Mouse (Mus musculus): ENCODE data around the gene Rab26.

Rab26 gene

GRCm38 (mm10) chr17:24546234-24546633 is 12.2 kb upstream of the Rab26 start:
- no peak for DNase-seq (ENCODE audit: low spot score)

- no peak for DNase-seq (ENCODE audit: low spot score)
Observed at GRCm38 (mm10) chr17:24545247-24545646, 11.2 kb upstream of the Rab26 start.

DNA sequence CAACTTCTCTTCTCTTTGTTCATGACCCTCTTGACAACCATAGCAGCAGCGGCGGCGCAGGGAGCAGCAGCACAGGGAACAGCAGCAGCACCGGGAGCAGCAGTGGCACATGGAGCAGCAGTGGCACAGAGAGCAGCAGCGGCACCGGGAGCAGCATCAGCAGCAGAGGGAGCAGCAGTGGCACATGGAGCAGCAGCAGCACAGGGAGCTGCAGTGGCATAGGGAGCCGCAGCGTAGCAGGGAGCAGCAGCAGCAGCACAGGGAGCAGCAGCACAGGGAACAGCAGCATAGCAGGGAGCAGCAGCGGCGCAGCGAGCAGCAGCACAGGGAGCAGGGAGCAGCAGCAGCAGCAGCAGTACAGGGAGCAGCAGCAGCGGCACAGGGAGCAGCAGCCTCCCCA is 10.6 kb upstream of the Rab26 start:
- no peak for DNase-seq (ENCODE audit: low spot score)

GRCm38 (mm10) chr17:24540375-24540774 is 6.4 kb upstream of the Rab26 start:
- no peak for DNase-seq (ENCODE audit: low spot score)

GRCm38 (mm10) chr17:24538950-24539349 is 4.9 kb upstream of the Rab26 start:
- DNase-seq (ENCODE audit: low spot score): no peak

DNA sequence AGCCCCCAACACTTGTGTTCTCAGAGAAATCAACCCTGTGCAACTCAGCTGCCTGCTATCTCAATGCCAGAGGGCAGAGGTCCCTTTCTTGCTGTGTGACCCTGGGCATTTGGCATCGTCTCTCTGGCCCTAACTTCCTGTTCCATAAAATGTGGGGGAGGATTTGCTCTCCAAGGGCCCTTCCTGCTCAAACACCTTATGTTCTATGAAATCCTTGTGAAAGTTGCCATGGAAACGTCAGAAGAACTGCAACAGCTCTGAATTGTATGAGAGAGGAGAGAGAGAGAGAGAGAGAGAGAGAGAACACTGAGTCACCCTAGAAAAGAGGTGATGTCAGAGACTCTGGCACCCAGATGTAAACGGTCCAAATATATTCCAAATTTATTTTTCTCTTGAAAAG is 3.5 kb upstream of the Rab26 start:
- DNase-seq (ENCODE audit: low spot score): no peak

GRCm38 (mm10) chr17:24535300-24535699 is 1.3 kb upstream of the Rab26 start:
- DNase-seq (ENCODE audit: low spot score): no peak

- peak; percentile 90 for DNase-seq (ENCODE audit: low spot score)
Observed at GRCm38 (mm10) chr17:24533099-24533992, 664 bp downstream of the Rab26 start.

- DNase-seq (ENCODE audit: low spot score): no peak
Observed at GRCm38 (mm10) chr17:24532045-24532444, 2.0 kb downstream of the Rab26 start.

DNA sequence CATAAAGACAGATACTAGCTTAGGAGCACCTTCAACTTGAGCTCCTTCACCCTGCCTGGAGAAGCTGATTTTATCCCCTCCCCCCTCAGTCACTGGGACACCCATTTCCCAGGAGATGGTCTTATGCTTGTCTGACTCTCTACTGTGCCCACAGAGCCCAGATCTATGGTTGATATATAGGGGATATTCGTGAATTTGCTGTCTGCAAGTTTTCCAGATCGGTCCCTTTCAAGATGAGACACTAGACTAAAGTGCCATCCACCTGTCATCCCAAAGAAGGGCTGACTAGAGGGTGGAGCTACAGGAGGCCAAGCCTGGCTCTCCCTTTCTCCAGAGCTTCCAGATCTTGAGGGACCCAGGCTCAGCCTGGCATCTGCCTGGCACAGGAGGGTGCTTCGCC is 2.9 kb downstream of the Rab26 start:
- DNase-seq (ENCODE audit: low spot score): no peak

DNA sequence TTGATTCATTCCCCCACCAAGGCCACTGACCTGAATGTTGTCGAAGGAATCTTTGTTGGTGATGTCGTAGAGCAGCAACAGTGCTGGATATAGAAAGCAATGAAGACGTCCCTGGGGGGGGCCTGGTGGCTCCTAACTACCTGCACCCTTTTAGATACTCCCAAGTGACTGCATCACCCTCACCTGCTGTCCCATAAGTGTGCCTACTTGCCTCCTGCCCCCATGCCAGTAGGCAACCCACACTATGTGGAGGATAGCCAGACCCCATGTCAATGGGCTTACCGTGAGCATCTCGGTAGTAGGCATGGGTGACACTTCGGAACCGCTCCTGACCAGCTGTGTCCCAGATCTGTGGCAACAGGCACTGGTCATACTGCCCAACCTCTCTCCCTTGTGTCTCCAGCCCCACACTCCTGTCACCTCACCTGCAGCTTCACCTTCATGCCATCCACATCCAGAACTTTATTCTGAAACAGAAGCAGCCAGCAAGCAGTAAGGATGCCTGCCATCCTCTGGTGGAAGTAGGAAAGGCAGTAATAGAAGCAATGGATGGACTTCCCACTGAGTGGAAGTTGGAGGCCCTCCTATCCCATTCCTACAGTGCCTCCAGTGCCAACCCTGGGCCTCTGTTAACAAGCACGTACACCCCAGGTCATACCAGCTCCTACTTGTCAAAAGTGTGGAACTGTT is 3.5 kb downstream of the Rab26 start:
- no peak for DNase-seq (ENCODE audit: low spot score)

- DNase-seq (ENCODE audit: low spot score): no peak
Observed at GRCm38 (mm10) chr17:24529883-24530282, 4.1 kb downstream of the Rab26 start.

DNA sequence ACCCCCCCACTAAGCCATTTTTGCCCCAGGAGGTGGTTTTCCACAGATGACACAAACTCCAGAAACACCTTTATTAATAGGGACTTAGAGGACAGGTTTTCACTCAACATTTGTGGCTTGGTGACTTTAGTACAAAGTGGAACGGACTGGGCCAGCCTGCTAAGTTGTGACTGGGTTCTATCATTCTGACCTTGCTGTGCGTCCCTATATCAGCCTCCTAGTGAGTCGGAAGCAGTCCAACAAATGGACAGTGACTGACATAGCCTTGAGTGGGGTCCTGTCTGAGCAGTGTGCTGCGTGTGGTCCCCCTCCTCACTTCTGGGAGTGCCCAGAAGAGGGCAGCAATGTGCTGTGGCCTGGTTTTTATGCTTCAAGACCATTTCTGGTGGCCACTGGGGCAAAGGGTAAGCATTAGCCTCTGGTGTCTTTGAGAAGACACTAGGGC is 5.0 kb downstream of the Rab26 start:
- peak; percentile 70 for DNase-seq (ENCODE audit: low spot score)

- DNase-seq (ENCODE audit: low spot score): no peak
Observed at GRCm38 (mm10) chr17:24528560-24528918, 5.5 kb downstream of the Rab26 start.

DNA sequence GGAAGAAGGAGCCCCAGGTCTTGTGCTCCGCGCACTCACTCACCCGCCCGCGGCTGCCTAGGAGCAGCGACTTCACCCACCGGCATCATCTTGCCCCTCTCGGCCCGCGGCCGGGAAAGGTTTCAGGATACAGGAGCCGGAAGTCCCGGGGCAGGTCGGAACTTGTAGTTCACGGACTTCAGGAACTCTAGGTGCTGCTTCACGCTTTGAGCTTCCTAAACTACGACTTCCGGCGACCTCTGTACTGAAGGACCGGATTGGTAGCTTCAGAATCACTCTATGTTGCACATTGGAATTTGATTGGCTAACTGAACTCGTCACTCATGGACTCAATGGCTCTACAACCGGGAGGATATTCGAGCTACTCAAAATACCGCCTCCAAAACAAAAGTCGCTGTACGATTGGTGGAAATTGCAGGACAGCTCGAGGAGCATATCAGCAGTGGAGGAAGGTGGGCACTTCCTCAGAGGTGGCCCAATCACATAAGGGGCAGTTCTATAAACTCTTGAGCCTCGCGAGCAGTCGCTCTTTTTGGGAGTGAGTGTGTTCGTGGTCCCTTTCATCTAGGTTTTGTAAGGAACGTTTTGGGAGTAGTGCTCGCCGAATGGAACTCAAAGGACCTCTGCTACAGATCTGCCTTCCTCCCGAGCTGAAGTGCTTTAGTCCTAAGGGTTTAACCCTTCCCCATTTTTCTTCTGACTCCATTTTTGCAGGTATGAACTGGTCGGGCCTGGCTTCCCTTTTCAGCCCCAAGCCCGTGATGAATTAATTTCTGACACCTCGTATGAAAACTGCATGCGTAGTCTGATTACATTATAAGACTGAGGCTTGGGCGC is 6.1 kb downstream of the Rab26 start, which contains the start of gene Traf7:
TSS of gene Traf7 (minus strand) at position 216 of the 837 bp plus-strand sequence.
- DNase-seq (ENCODE audit: low spot score): peak; percentile 97

DNA sequence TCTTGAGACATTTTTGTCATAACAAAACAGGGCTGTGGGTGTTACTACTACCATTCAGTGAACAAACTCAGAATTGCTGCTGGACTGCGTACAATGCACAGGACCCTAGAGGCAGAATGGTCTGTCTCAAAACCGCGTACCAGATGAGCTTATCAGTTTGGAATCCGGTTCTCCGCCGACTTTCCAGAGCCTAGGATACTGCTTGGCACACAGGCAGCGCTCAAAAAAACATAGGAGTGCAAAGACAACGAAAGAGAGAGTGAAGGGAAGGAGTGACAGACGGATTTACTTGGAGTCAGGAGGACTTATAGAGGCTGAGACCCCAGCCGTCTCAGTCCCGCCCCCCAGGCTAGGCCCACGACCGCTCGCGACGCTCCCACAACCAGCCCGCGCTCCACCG is 6.7 kb downstream of the Rab26 start:
- DNase-seq (ENCODE audit: low spot score): no peak

DNA sequence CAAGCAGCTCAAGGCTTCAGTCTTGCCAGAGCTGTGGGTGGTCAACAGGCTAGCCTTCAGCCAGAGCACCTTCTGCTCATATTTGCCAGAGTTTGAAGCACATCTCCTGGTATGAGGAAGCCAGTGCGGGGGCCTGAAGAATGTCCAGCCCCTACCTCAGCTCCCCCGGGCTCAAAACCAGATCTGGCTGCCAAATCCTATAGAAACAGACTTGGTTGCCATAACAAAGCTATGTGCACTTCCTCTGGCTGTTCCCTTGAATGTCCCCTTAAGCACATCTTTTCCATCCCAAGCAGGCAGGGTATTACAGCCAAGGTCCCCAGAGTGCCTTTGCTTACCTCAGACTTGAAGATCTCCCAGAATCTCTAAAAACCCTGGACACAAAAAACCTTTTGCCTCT is 9.3 kb downstream of the Rab26 start:
- no peak for DNase-seq (ENCODE audit: low spot score)

GRCm38 (mm10) chr17:24520450-24520849 is 13.6 kb downstream of the Rab26 start:
- DNase-seq (ENCODE audit: low spot score): no peak

DNA sequence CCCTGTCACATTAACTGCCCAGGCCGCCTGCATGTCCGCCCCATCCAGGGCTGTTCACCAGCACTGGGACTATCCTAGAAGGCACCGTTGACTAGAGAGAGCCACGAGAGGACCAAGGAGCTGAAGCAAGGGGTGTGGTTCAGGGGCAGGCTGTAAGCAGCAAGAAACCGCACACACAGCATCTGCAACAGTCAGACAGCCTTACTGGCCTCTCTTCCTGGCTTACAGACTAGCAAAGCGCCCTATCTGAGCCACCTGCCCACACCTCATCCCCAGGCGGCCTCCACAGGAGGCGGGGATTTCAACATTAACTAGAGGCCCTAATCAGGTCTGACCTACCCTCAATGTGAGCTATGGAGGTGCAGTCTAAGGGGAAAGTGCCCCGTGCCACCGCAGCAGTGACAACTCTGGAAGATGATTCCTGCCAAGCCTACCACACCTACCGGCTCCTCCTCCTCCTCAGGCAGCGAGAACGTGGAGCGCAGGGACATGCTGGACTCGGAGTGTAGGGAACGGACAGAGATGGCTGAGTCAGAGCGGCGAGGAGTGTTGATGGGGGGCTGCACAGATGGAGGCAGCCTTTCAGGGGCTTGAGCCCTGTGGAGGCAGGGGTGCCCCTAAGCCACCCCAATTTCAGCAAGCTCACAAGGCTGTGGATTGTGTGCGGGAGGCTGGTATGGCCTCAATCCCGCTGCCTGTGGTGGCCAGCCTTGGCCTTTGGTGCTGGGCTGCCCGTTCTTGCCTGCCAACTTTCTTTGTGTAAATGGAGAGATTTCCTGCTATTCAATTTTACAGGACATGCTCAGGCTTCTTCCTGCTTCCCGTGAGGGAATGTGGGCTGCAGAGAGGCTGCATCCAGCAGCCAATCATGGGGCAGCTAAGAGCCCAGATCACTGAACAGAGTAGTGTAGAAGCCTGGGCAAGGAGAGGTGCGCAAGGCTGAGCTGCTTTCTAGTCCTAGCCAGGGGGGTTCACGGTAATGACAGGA is 19.4 kb downstream of the Rab26 start:
- DNase-seq (ENCODE audit: low spot score): no peak

DNA sequence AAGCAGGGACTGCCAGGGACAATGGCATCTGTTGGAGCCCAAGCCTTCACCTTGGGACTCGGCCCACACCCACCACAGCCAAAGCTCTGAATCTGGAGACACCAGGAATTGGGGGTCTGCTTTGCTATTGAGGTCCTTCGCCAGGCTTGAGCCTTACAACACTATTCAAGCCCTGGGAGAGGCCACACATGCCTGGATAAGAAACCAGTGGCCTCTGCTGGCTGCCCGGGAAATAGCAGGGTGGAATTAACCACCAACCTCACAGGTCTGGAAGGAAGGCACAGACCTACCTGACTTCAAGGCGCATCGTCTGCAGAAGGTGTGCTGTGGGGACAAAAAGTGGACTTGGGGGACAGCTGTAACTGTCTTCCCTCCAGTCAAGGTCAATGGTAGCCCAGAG is 20.4 kb downstream of the Rab26 start:
- DNase-seq (ENCODE audit: low spot score): peak; percentile 76

DNA sequence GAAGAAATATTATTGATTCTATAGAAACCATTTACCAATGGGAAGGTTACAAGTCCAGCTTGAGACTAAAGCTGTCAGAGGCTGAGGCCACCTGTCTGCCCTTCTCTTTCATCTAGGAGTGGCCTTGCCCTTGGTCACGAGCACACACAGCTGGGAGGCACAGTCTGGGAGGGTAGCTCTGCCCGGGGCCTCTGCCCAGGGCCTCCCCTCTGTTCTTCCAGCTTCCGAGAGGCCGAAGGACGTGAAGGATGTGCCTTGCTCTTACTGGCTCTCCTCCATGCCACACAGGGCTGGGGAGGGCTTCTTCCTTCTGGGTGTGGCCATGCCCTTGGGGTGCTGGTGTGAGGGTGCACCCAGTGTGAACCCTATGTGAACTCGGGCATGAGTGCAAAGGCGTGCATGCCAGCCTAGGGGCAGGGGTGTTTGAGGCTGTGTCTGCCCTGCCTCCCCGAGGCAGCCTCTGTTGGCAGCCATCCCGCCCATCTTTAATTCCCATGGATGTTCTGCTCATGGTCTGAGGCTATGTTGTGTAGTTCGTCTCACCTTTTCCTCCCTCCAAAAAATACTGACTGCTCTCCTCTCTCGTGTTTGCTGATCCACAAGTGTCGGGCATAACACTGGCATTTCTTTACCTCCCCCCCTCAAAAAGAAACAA is 26.1 kb downstream of the Rab26 start:
- DNase-seq (ENCODE audit: low spot score): no peak

Measured in layer of hippocampus, adult 11-12 months (tissue).